Mouse (Mus musculus): Measurements from ENCODE around the gene Tlr5. TPM values are rescaled to one million over a fixed set of nuclear protein-coding genes. Genes with fewer than 3 reads are reported as not detected.
A peak's percentile ranks its signal among the peaks of the same experiment; 100 is the strongest.

Tlr5 gene
- total RNA-seq (2021), result 1 to 10 TPM; 2.0 to 2.1 TPM
- long read RNA-seq, experiment 1, result 0 reads
- long read RNA-seq, experiment 2, result 0 reads

- DNase-seq, result peak; percentile 74
Measured at GRCm38 (mm10) chr1:182954287-182955046, at the start of gene Tlr5. Gene Tlr5, plus strand, starts transcription at chr1:182954788.

- DNase-seq, result no peak
Measured at GRCm38 (mm10) chr1:182905669-182906068, 48.9 kb upstream of the Tlr5 start.

- DNase-seq, result peak; percentile 88
Measured at GRCm38 (mm10) chr1:182908050-182909036, 46.2 kb upstream of the Tlr5 start.

- no peak for DNase-seq
Measured at GRCm38 (mm10) chr1:182909066-182909465, 45.5 kb upstream of the Tlr5 start.

GRCm38 (mm10) chr1:182909596-182909995, 45.0 kb upstream of the Tlr5 start:
- no peak for DNase-seq

GRCm38 (mm10) chr1:182912591-182912990, 42.0 kb upstream of the Tlr5 start:
- DNase-seq, result no peak

GRCm38 (mm10) chr1:182914121-182914908, 40.3 kb upstream of the Tlr5 start:
- no peak for DNase-seq

- DNase-seq, result no peak
Measured at GRCm38 (mm10) chr1:182916166-182916565, 38.4 kb upstream of the Tlr5 start.

- no peak for DNase-seq
Measured at GRCm38 (mm10) chr1:182918718-182919346, 35.8 kb upstream of the Tlr5 start.

- DNase-seq, result no peak
Measured at GRCm38 (mm10) chr1:182922824-182923223, 31.8 kb upstream of the Tlr5 start.

- DNase-seq, result no peak
Measured at GRCm38 (mm10) chr1:182926465-182926864, 28.1 kb upstream of the Tlr5 start.

GRCm38 (mm10) chr1:182927878-182928851, 26.4 kb upstream of the Tlr5 start:
- DNase-seq, result no peak

GRCm38 (mm10) chr1:182935469-182935868, 19.1 kb upstream of the Tlr5 start:
- no peak for DNase-seq

- DNase-seq, result no peak
Measured at GRCm38 (mm10) chr1:182937486-182938120, 17.0 kb upstream of the Tlr5 start.

GRCm38 (mm10) chr1:182941921-182942320, 12.7 kb upstream of the Tlr5 start:
- DNase-seq, result no peak

GRCm38 (mm10) chr1:182943911-182944310, 10.7 kb upstream of the Tlr5 start:
- DNase-seq, result no peak

GRCm38 (mm10) chr1:182944638-182945037, 9.9 kb upstream of the Tlr5 start:
- no peak for DNase-seq

- no peak for DNase-seq
Measured at GRCm38 (mm10) chr1:182945561-182945960, 9.0 kb upstream of the Tlr5 start.

GRCm38 (mm10) chr1:182951298-182951697, 3.3 kb upstream of the Tlr5 start:
- DNase-seq, result peak; percentile 36

GRCm38 (mm10) chr1:182953165-182953564, 1.4 kb upstream of the Tlr5 start:
- DNase-seq, result no peak

All from gastrocnemius, postnatal 10 days (tissue).